Mouse (Mus musculus): Measurements from ENCODE around the gene Ankib1. TPM values are rescaled to one million over a fixed set of nuclear protein-coding genes. Genes with fewer than 3 reads are reported as not detected.
A peak's percentile ranks its signal among the peaks of the same experiment; 100 is the strongest.
"Not testable (repeated sequence)": the region's sequence is repeated elsewhere in the genome, so short reads cannot be mapped to it uniquely, and the experiment has no call there.

Gene Ankib1
- polyA plus RNA-seq, 1 experiment from 2014 or later = 20.9 TPM

DNA sequence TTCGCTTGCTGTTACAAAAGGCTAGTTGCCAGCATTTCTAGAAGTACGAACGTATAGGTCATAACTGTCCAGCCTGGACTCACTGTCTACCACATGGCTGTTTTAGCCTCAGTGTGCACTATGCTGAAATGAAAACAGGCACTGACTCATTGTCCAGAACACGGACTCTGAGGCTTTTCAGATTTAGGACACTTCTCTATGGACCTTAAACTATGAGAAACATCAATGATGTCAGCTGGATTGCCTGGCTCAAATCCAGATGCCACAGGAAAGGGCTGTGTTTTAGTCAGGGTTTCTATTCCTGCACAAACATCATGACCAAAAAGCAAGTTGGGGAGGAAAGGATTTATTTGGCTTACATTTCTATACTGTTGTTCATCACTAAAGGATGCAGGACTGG is 15.2 kb downstream of the Ankib1 start:
- ATAC-seq (replicated peaks) = no peak
- Histone ChIP-seq H3K36me3 (no peaks in the 10 kb centered on the region), H3K9ac (replicated peaks) (no peak overlapping the region), H3K4me2 (replicated peaks) (no peak overlapping the region), H3K4me1 (peaks cover 13% of the 10 kb centered on the region), H3K27ac (replicated peaks) (no peak overlapping the region), H3K27me3 (no peaks in the 10 kb centered on the region), H3K9me3 (no peaks in the 10 kb centered on the region), H3K4me3 (no peak overlapping the region)
- WGBS = 79% methylated on average over 4 of the region's 4 CpGs

DNA sequence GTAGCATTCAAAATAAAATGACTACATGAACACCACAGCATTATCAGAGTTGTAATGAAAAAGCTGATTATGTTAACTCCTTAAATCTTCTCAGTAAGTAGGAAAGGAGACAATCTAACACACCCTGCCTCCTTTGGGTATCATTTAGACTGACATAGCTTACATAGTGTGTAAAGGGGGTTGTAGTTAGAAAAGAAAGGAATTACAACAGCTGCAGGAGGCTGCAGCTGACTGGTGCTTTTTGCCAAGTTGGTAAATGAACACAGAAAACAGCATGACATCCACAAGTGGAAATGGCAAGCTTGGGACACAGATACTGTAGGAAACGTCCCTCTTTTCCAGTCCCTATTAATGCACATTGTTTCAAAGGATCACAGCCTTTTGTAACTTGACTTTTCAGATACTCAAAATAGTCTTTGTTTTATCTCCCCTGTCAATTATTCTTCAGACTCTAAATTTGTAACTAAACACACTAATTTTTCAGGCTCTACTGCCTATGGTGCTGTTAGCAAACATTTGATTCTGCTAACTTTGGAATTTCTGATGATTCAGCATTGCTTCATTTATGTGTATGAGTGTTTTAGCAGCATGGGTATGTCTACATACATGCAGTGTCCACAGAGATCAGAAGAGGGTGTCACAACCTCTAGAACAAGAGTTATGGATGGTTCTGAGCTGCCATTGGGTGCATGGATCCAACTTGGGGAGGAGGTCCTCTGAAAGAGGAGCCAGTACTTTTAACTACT is 17.8 kb downstream of the Ankib1 start:
- no peaks in the 10 kb centered on the region for H3K27me3 ChIP-seq
- no peak overlapping the region for H3K4me3 ChIP-seq
- ATAC-seq (replicated peaks) = no peak
- H3K4me2 ChIP-seq (replicated peaks) = no peak overlapping the region
- 21% methylated on average over 1 of the region's 1 CpGs for WGBS
- H3K27ac ChIP-seq (replicated peaks) = no peak overlapping the region
- peaks cover 13% of the 10 kb centered on the region for H3K4me1 ChIP-seq
- no peaks in the 10 kb centered on the region for H3K36me3 ChIP-seq
- H3K9ac ChIP-seq (replicated peaks) = no peak overlapping the region
- H3K9me3 ChIP-seq = no peaks in the 10 kb centered on the region

DNA sequence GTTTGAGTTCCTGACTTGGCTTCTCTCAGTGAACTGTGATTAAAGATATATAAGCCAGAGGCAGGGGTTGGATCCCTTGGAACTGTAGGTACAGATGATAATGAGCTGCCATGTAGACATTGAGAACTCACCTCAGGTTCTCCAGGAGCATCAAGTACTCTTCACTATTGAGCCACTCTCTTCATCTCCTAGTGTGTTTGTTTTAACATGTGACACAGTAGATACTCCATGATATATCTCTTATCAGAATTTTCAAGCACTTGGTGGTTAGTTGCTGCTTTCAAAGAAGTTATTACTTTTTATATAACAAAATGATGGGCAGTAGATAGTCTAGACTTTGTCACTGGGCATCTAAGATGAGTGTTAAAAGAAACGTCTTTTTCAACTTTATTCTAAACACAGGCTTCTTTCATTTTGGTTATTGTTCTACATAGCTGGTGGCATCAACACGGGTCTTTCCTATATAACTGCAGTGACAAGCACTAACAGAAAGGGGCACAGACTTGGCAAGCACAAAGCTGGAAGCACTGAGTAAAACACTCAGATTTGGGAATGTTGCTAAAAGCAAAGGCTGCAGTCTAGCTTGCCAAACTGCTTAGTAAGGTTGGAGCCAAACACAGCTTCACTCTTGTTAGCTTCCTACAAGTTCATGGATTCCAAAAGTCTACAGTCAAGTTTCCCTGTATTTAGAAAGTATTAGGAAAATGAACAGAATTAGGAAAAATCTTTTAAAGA is 18.6 kb downstream of the Ankib1 start:
- H3K4me2 ChIP-seq (replicated peaks) = no peak overlapping the region
- no peaks in the 10 kb centered on the region for H3K36me3 ChIP-seq
- peaks cover 13% of the 10 kb centered on the region for H3K4me1 ChIP-seq
- 68% methylated on average over 2 of the region's 2 CpGs for WGBS
- H3K4me3 ChIP-seq = no peak overlapping the region
- H3K9me3 ChIP-seq = no peaks in the 10 kb centered on the region
- H3K27me3 ChIP-seq = no peaks in the 10 kb centered on the region
- no peak overlapping the region for H3K27ac ChIP-seq (replicated peaks)
- no peak for ATAC-seq (replicated peaks)
- H3K9ac ChIP-seq (replicated peaks) = no peak overlapping the region

DNA sequence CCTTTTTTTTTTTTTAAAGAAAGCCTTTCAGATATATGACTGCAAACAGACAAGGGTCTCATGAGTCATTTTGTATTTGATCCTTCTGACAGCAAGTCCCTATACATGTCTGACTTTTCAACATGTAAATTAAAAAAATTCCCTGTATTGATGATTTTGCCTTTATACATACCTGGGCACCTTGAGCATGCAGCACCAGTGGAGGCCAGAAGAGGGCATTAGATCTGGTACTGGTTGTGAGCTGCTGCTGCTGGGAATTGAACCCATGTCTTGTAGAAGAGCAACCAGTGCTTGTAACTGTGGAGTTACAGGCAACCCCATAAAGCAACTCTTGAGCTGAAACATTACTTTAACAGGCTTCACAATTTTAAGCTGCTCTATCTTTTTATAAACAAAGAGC is 20.1 kb downstream of the Ankib1 start:
- no peaks in the 10 kb centered on the region for H3K27me3 ChIP-seq
- no peak for ATAC-seq (replicated peaks)
- peaks cover 13% of the 10 kb centered on the region for H3K4me1 ChIP-seq
- no peaks in the 10 kb centered on the region for H3K9me3 ChIP-seq
- H3K36me3 ChIP-seq = no peaks in the 10 kb centered on the region
- H3K4me2 ChIP-seq (replicated peaks) = no peak overlapping the region
- no peak overlapping the region for H3K27ac ChIP-seq (replicated peaks)
- no peak overlapping the region for H3K4me3 ChIP-seq
- H3K9ac ChIP-seq (replicated peaks) = no peak overlapping the region

DNA sequence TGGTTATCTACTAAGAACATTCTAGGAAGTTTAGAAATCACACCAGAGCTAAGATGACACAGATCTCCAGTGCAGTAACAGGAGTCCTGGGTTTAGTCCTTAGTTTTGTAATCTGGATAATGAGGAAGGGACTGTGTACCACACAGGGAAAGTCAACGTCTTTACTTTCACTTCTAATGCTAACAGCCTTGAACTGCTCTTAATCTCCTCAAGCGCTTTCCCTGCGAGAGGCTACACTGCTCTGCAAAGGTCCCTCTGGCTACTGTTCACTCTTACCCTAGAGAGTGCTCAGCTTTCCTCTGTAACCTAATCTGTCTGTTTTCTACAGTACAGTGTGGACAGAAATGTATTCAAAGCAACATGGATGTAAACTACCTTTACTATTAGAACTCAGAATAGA is 30.7 kb downstream of the Ankib1 start:
- H3K4me2 ChIP-seq (replicated peaks) = no peak overlapping the region
- H3K27me3 ChIP-seq = no peaks in the 10 kb centered on the region
- H3K27ac ChIP-seq (replicated peaks) = peak overlapping the region; percentile 5; the same call in 1 of the 2 replicates
- H3K4me3 ChIP-seq = no peak overlapping the region
- ATAC-seq (replicated peaks) = no peak; the same call in 1 of the 2 replicates
- peaks cover 9% of the 10 kb centered on the region for H3K4me1 ChIP-seq
- no peaks in the 10 kb centered on the region for H3K36me3 ChIP-seq
- no peaks in the 10 kb centered on the region for H3K9me3 ChIP-seq
- H3K9ac ChIP-seq (replicated peaks) = no peak overlapping the region
- 41% methylated on average over 3 of the region's 3 CpGs for WGBS

DNA sequence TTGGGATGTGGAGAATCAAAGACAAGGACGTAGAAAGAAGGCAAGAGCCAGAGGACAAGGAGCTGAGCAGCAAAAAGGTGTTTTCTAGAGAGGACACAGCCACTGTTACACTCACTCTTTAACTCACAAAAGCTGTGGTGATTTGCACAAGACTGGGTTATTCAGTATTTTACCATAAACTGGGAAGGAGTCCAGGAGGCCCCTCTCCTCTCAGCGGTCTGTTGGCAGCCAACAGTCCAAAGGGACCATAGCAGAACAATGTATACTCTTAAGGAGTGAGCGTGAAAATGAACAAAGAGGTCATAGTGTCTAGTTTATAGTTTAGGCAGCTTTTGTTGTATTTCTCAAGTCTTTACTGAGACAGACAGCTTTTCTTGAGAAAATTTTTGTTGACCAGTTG is 31.2 kb downstream of the Ankib1 start:
- Histone ChIP-seq H3K9me3 (no peaks in the 10 kb centered on the region), H3K4me3 (no peak overlapping the region), H3K4me2 (replicated peaks) (no peak overlapping the region), H3K27me3 (no peaks in the 10 kb centered on the region), H3K36me3 (no peaks in the 10 kb centered on the region), H3K27ac (replicated peaks) (peak overlapping the region; percentile 5), H3K9ac (replicated peaks) (no peak overlapping the region), H3K4me1 (peaks cover 9% of the 10 kb centered on the region)
- ATAC-seq (replicated peaks) = peak; percentile 55; the same call in 1 of the 2 replicates
- 15% methylated on average over 3 of the region's 3 CpGs for WGBS

DNA sequence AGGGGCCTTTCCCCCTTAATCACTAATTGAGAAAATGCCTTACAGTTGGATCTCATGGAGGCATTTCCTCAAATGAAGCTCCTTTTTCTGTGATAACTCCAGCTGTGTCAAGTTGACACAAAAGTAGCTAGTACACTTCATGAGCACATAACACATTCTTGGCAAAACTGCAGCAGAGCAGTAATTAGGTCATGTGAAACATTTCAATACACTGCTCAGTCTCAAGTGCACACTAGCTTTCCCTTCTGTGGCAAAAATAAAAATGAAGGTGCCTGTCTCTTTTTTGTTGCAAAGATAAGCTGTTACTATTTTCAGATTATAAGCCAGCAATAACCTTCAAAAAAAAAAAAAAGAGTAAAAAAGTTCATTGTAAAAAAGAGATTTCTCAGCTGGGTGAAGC is 52.2 kb downstream of the Ankib1 start:
- ATAC-seq (replicated peaks); H3K9me3 ChIP-seq; H3K4me3 ChIP-seq; H3K4me1 ChIP-seq; H3K4me2 ChIP-seq (replicated peaks); H3K9ac ChIP-seq (replicated peaks); H3K27me3 ChIP-seq; H3K27ac ChIP-seq (replicated peaks): not testable (repeated sequence)
- H3K36me3 ChIP-seq = peaks cover 19% of the 10 kb centered on the region; the same call in 1 of the 2 replicates

DNA sequence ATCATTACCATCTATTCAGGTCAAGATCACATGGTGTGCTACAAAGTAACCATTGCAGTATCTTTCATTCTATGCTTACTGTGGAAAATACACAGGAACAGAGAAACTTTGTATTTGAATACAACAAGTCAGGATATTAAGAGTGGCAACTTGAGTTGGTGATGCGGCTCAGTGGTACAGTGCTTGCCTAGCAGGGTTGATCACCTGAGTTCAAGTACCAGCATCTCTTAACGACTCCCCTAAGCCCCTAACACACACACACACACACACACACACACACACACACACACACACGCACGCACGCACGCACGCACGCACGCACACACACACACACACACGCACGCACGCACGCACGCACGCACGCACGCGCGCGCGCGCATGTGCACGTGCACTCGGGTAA is 69.9 kb downstream of the Ankib1 start:
- H3K27me3 ChIP-seq; H3K4me1 ChIP-seq; H3K9me3 ChIP-seq; H3K4me3 ChIP-seq; H3K4me2 ChIP-seq (replicated peaks); H3K9ac ChIP-seq (replicated peaks); H3K36me3 ChIP-seq; H3K27ac ChIP-seq (replicated peaks); ATAC-seq (replicated peaks): not testable (repeated sequence)
- 97% methylated on average over 19 of the region's 24 CpGs for WGBS

DNA sequence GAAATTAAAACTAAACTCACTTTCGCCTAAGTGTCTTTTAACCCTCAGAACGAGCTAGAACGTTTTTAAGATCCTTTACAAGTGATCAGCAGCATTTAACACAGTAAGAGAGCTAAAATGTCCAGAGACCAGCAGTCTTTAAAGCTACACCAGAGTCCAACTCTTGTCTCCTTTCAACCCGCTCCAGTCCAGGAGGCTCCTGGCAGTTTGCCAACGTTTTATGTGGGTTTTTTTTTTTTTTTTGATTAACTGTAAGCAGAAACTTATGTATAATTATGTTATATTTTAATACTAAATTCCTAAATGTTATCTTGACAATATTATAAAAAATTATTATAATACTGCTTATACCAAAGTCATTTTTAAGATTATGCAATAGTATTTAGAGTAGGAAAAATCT is 73.9 kb downstream of the Ankib1 start:
- H3K9ac ChIP-seq (replicated peaks) = no peak overlapping the region
- peaks cover 11% of the 10 kb centered on the region for H3K36me3 ChIP-seq
- H3K27ac ChIP-seq (replicated peaks) = no peak overlapping the region
- H3K9me3 ChIP-seq = no peaks in the 10 kb centered on the region
- WGBS = 70% methylated on average over 5 of the region's 5 CpGs
- H3K4me1 ChIP-seq = no peaks in the 10 kb centered on the region
- H3K27me3 ChIP-seq = no peaks in the 10 kb centered on the region
- no peak overlapping the region for H3K4me3 ChIP-seq
- H3K4me2 ChIP-seq (replicated peaks) = no peak overlapping the region
- no peak for ATAC-seq (replicated peaks)

DNA sequence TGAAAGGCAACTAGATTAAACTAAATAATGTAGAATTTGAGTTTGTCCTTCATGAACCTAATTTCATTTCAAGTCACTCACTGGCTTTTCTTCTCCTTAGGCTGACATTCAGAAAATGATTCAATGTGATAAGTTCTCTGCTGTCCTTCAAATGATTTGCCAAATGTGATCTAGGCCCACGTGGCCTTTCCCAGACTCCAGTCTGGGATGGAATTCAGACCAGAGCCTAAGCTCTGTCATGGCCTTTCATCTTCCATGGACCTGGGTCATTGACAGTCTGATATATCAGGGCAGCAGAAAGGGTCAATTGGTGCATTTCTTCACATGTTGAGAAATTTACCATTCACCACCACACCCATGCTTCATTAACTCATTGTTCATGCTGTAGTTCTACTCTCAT is 77.2 kb downstream of the Ankib1 start:
- WGBS = 75% methylated on average over 1 of the region's 1 CpGs
- Histone ChIP-seq H3K9me3 (no peaks in the 10 kb centered on the region), H3K4me3 (no peak overlapping the region), H3K27me3 (no peaks in the 10 kb centered on the region), H3K4me2 (replicated peaks) (no peak overlapping the region), H3K9ac (replicated peaks) (no peak overlapping the region), H3K4me1 (no peaks in the 10 kb centered on the region), H3K36me3 (peaks cover 21% of the 10 kb centered on the region), H3K27ac (replicated peaks) (no peak overlapping the region)
- no peak for ATAC-seq (replicated peaks)

DNA sequence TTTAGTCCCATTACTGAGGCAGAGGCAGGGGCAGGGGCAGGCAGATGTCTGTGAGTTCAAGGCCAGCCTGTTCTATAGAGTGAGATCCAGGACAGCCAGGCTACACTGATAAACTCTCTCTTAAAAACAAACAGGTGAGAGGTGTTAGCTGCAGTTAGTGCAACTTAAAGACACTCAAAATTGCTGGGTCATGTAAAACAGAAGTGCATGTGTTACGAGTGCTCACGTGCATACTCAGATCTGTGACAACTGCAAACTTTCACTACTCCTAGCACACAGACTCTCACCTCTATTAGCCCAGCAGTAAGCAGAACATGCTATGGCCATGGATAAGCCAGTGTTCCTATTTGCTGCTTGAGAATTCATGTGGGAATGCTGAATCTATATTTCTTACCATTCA is 79.3 kb downstream of the Ankib1 start:
- Histone ChIP-seq H3K9ac (replicated peaks) (no peak overlapping the region), H3K9me3 (no peaks in the 10 kb centered on the region), H3K4me2 (replicated peaks) (no peak overlapping the region), H3K36me3 (peaks cover 36% of the 10 kb centered on the region), H3K27me3 (no peaks in the 10 kb centered on the region), H3K27ac (replicated peaks) (no peak overlapping the region), H3K4me1 (no peaks in the 10 kb centered on the region), H3K4me3 (no peak overlapping the region)
- ATAC-seq (replicated peaks) = no peak
- WGBS = 95% methylated on average over 2 of the region's 2 CpGs

DNA sequence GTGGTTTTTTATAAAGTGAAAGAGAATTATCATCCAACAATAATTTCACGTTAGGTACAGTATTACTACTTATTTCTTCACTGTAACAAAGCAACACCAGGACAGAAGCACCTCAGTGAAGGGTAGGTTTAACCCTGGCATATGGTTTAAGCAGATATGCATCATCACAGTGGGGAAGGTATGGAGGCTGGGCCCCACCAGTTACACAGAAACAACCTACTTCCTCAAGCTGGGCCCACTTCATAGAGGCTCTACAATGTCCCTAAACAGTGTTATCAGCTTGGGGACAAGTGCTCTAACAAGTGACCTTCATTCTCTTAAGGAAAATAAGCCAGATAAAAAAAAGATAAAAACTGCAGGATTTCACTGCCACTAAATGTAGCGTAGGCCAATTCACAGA is 79.9 kb downstream of the Ankib1 start:
- Histone ChIP-seq H3K4me3 (no peak overlapping the region), H3K9me3 (no peaks in the 10 kb centered on the region), H3K4me2 (replicated peaks) (no peak overlapping the region), H3K9ac (replicated peaks) (no peak overlapping the region), H3K27me3 (no peaks in the 10 kb centered on the region), H3K4me1 (no peaks in the 10 kb centered on the region), H3K36me3 (peaks cover 36% of the 10 kb centered on the region), H3K27ac (replicated peaks) (no peak overlapping the region)
- WGBS = 96% methylated on average over 2 of the region's 2 CpGs
- ATAC-seq (replicated peaks) = no peak

DNA sequence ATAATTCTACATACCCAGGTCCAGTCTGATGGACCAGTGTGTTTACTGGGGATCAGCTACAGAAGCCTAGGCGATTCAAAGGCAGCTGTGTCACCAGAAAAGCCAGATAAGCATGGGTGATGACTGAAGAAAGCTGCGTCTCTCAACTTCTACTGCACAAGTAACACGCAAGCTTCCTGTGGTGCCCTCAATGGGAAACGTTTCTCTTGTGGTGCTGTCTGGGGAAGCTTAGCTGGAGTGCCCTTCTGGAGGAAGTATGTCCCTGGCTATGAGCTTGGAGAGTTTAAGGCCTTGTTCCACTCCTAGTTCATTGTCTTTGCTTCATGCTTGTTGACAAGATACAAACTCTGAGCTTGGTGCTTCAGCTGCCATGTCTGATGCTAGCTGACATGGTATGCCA is 83.4 kb downstream of the Ankib1 start:
- Histone ChIP-seq H3K27me3 (no peaks in the 10 kb centered on the region), H3K36me3 (peaks cover 37% of the 10 kb centered on the region), H3K4me3 (no peak overlapping the region), H3K9ac (replicated peaks) (no peak overlapping the region), H3K4me1 (no peaks in the 10 kb centered on the region), H3K27ac (replicated peaks) (no peak overlapping the region), H3K4me2 (replicated peaks) (no peak overlapping the region), H3K9me3 (no peaks in the 10 kb centered on the region)
- 97% methylated on average over 4 of the region's 4 CpGs for WGBS
- ATAC-seq (replicated peaks) = no peak

Measured in forebrain, embryonic 15.5 days (tissue).